Mouse (Mus musculus): ENCODE measurements around the gene Fmnl2.
A peak's percentile ranks its signal among the peaks of the same experiment; 100 is the strongest.

The Fmnl2 gene

GRCm38 (mm10) chr2:52987035-52987434 is 129.4 kb downstream of the Fmnl2 start:
- DNase-seq (ENCODE audit: low spot score), result no peak

DNA sequence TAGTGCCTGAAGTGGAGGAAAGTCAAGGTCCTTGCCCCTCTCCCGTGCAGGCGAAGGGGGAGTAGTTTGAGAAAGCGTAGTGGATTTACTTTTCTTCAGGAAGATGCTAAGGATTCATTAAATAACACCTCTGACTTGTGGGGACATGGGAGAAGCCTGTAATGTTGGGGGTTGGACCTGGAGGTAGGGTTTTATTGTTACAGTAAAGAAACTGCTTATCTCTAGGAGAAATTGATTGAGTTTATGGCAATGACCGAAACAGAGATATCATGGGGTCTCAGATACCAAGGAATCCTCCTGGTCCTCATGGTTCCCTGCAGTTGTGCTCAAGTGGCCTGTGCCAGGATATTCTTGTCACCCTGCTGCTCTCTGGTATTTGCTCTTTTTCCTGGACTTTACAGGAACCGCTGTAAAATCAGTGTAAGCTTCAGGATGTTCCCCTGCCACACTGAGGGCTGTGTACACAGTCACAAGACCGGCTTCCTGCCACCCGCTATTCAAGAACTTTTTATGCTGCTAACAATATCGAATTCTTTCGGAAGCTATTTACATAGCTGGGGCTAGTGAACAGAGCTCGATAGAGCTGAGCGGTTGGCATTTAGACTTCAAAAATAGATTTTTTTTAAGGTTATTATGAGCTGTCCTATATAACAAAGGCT is 130.1 kb downstream of the Fmnl2 start:
- peak; percentile 44 for DNase-seq (ENCODE audit: low spot score)

- no peak for DNase-seq (ENCODE audit: low spot score)
These were observed 131.7 kb downstream of the Fmnl2 start for GRCm38 (mm10) chr2:52989316-52989715.

GRCm38 (mm10) chr2:52990874-52991687 is 133.4 kb downstream of the Fmnl2 start:
- DNase-seq (ENCODE audit: low spot score), result peak; percentile 36

DNA sequence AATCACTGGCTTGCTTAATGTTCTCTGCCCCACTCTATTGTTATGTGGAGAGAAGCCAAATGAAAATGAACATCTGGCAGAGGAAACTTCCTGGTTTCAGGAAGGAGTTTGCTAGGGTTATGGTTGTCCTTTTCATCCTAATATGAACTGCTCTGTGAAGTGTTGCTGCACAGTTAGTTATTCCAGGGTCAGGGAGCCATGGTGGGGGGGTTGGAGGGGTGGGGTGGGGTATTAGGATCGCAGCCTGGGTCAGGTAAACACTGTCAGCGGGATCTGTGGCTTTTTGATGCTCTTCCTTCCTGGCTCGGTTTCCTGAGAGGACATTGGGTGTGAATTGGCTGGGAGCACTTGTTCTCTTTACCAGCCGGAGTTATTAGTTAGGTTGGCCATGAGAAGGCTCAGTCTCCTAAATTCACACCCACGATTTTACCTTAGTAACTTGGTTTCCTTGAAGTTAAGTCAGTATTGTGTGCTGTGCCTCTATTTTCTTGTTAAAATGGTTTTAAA is 134.1 kb downstream of the Fmnl2 start:
- no peak for DNase-seq (ENCODE audit: low spot score)

DNA sequence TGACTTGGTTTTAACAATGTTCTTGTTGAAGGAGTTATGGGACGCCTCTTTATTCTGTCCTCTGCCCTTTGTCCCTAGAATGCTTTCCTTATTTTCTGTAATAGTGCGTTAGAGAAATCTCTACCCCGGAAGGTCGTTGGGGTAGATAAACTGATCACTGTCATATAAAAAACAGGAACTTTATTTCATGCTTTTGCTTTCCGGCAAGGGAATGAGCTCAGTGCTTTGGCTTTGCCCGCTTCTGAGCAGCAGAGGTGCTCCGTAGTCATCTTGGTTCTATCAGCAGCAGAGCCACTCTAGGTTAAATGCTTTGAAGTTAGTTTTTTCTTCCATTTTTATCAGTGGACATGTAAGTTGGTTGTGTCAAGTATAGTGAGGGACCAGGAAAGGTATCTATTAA is 135.6 kb downstream of the Fmnl2 start:
- no peak for DNase-seq (ENCODE audit: low spot score)

DNA sequence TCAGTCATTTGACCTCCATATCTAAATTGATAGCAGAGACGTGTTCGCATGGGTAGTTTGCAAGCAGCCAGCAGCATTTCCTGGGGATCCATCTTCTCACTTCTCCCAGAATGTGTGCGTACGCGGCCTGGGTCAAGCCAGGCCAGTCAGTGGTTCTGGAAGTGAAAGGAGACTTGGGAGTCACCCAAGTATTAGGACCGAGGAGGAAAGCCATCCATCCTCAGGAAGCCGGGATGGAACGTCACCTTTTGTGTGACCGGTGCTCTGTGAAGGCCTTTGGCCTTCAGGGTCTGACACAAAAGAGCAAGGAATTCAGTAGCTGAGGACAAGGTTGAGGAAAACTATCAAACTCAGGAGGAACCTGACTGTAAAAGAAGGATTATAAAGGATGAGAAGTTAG is 136.9 kb downstream of the Fmnl2 start:
- DNase-seq (ENCODE audit: low spot score), result peak; percentile 65

- DNase-seq (ENCODE audit: low spot score), result peak; percentile 81
These were observed 140.5 kb downstream of the Fmnl2 start for GRCm38 (mm10) chr2:52997955-52998750.

GRCm38 (mm10) chr2:52999524-52999969 is 141.9 kb downstream of the Fmnl2 start:
- peak; percentile 22 for DNase-seq (ENCODE audit: low spot score)

GRCm38 (mm10) chr2:53000446-53000845 is 142.8 kb downstream of the Fmnl2 start:
- no peak for DNase-seq (ENCODE audit: low spot score)

DNA sequence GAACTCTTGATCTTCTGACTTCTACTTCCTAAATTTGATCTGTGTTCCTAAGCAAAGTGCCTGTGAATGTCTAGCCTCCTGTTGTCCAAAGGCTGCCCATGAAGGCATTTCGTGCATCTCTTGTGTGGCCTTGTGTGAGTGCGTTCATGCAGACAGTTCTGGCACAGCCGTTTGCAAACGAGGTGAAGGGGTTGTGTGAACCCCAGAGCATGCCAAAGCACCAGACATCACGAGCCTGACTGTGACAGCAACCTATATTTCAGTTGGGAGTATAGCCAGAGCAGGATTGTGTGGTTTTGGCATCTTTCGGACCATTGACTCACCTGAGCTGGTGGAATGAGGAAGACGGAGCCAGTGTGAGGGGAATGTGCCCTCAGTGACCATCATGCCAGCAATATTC is 148.5 kb downstream of the Fmnl2 start:
- no peak for DNase-seq (ENCODE audit: low spot score)

GRCm38 (mm10) chr2:53007142-53007541 is 149.5 kb downstream of the Fmnl2 start:
- peak; percentile 71 for DNase-seq (ENCODE audit: low spot score)

- DNase-seq (ENCODE audit: low spot score), result no peak
These were observed 155.4 kb downstream of the Fmnl2 start for GRCm38 (mm10) chr2:53013051-53013450.

DNA sequence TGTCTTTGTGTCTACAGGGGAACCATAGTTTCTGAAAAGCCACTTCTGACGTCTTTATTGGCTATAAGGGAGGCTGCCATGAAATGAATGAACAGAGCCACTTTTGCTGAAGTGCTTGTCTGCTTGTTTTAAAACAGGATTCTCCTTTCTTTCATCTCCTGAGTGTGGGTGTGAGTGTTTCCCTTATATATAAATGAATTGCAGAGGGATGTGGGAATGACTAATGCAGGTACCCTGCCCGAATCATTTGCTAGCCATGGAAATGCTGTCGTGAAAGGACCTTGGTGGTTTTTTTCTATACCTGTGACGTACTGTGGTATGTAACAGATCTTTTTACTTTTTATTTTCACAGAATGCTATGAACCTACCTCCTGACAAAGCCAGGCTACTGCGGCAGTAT is 156.8 kb downstream of the Fmnl2 start:
- DNase-seq (ENCODE audit: low spot score), result no peak

DNA sequence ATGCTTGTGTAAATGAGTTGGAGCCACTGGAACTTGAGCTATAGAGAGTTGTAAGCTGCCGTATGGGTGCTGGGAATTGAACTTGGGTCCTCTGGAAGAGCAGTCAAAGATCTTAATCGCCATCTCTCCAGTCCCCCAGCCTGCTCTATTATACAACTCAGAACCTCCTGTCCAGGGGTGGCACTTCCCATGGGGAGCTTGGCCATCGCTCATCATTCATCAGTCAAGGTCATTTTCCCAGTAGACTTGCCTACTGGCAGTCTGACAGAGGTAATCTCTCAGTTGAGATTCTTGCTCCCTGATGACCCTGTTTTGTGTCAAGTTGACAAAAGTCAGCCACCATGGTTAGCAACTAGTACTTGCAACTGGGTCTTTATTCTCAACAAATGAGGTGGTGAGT is 165.3 kb downstream of the Fmnl2 start:
- no peak for DNase-seq (ENCODE audit: low spot score)

- peak; percentile 42 for DNase-seq (ENCODE audit: low spot score)
These were observed 168.6 kb downstream of the Fmnl2 start for GRCm38 (mm10) chr2:53026056-53026769.

- no peak for DNase-seq (ENCODE audit: low spot score)
These were observed 171.2 kb downstream of the Fmnl2 start for GRCm38 (mm10) chr2:53028868-53029267.

DNA sequence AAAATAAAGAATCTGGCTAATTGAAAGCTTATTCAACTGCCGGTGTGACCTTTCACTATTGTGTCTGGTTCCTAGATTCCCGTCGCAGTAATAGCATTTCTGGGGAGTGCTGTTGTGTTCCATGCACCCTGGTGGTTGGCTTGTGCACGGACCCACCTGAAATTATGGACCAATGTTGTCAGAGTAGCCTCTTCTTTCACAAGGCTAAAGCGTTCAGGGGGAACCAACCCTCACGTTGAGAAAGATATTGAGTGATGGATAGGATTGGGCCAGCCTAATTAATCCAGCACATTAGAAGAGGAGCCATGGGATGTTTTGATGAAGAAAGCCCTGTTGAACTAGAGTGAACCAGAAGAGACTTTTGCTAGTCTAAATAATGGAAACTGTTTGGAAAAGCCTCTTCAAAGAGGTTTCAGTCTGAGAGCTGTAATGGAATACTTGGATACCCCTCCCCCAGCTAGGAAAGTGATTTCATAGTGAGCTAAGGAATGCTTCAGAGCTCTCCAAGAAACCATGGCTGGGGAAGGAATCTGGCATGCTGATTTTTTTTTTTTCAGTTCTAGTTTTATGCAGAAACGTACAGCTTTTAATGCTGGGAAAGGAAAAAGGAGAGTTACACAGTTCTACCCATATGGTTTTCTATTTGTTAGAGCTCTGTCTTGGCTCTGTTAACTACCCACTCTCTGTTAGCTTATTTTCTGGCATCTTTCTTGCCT is 172.2 kb downstream of the Fmnl2 start:
- peak; percentile 50 for DNase-seq (ENCODE audit: low spot score)

GRCm38 (mm10) chr2:53030432-53030826 is 172.8 kb downstream of the Fmnl2 start:
- DNase-seq (ENCODE audit: low spot score), result no peak

DNA sequence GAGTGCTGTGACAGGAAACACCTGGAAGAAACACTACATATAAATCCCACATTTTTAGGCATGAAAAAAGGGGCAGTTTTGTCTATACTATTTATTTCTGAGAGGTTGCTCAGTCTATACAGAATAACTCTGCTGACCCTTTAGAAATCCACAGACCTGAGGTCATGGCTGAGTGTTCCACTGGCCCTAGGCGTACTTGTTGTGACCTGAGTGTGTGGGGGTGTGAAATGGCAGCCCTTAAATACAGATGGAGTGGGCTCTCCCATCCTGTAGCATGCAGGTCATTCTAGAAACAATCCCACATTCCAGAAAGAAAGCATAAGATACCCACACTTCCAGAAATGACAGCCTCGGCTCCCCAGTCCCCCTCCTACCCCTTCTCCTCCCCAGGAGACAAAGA is 180.6 kb downstream of the Fmnl2 start:
- no peak for DNase-seq (ENCODE audit: low spot score)

DNA sequence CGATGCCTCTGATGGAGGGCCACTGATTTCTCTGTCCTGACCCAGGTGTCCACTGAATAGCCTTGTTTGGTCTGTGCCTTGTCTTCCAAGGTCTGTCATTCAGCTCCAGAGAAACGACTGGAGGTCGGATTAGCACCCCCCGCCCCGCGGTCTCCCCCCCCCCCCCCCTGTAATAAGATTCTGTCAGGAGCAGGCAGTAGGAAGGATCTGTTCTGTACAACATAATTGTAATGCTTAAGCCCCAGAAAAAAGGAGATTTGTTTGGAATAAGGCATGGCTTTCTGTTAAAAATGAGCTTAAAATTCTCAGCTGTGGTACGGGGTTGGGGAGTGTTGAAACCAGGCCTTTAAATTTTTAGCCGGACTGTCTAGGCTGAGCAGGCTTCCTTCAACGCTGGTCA is 181.1 kb downstream of the Fmnl2 start:
- no peak for DNase-seq (ENCODE audit: low spot score)
